Mouse (Mus musculus) ovary, postnatal 36 days (tissue): ENCODE measurements at regions not wholly inside any gene's neighbourhood (a gene's known extent, or its start where the extent isn't known, plus 50 kb on each side); places are given as distances from the start of the nearest gene placed in this dataset.

Experiments used
- DNase-seq: peaks from one replicate; pipeline ENCODE4 v3.0.0; 2022; ENCODE audit warnings: low spot score, mixed read lengths

DNA sequence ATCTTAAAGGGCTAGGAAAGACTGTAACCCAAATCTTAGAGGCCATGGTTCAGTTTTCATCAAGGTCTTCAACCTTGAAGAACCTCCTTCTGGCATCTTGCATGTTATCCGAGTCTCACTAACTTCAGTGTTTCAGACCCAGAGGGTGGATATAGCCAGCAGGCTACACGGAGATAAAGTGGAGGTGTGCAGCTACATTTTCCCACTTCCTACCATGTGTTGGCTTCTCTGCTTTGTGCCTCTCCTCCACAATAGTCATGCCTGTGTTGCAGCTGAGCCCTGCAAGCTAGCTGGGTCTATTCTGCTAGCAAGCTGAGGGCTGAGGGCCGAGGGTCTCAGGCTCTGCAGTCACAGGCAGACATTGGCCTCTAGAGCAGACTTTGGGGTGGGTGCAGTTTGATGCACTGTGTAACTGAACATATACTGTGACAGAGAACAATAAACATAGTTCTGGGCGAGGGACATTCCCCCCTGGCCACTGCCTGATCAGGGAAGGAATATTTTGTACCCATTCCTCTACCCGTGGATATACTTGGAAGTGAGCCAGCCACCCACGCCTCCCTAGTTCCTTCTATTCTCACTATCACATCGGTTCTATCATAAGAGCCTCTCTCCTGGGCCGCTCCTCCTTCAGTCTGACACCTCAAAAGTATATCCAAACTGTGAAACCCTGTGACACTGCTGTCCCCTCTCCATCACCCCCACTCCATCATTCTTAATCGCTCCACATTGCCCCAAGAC is 152.6 kb upstream of the Mycn start:
- DNase-seq = no peak

- no peak for DNase-seq
Observed at GRCm38 (mm10) chr12:13085951-13086350, 144.2 kb upstream of the Mycn start.

DNA sequence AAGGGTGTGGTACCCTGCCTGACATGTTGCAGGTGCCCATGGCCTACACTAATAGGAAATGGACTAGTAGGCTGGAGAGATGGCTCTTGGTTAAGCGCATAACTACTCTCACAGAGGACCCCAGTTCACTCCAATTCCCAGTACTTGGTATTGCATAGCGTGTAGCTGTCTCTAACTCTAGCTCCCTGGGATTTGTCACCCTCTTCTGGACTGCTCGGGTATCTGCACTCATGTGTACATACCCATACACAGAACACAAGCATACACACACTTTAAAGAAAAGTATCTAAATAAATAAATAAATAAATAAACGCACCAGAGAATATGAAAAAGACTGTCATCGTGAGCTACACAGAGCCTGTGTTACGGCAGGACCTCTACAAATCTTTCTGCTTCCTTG is 143.8 kb upstream of the Mycn start:
- no peak for DNase-seq

DNA sequence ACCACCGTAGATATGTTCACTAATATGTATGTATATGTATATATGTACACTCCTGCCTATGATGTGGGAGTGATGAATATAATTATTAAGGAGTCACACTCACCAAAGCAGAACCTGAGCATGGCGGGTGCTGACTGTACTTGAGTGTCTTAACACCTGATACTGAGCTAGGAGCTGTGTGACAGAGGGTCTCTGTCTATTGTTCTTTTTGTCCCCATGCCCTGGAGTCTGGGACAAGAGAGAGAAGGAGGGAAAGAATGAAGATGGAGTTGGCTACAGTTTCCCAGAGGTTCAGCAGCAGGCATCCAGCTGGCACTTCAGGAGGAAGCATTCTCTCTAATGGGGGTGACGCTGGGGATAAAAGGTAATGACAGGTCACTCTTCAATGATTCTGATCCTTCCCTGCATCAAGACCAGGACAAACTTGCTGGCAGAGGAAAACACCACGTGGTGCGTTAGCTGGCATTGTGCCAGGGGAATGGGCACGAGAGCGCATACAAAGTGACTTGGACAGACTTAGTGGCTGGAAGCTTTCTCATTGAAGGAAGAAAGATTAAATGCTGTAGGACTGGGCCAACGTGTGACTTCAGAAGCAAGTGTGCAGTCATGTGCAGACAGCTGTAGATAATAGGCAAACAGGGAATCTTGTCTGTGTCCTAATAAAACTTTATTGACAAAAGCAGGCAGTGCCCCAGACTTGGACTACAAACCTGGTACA is 141.8 kb upstream of the Mycn start:
- DNase-seq = peak; percentile 11

DNA sequence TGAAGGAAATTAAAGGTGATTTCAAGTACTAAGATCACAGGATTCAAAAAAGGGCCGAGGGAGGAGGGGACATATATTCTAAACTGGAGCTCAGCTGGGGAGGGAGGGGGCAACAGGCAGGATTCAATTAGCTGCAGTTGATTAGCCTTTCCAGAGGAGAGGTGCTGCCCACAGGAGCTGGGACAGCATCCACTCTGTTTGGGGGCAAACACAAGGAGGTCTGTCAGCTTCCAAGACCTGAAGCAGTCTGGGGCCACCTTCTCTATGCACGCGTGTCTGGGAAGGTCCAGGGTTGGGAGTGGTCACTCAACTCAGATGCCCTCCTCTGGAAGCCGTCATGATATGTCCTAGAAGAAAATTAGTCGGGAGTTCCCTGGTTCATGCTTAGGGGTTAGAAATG is 139.1 kb upstream of the Mycn start:
- DNase-seq = no peak

DNA sequence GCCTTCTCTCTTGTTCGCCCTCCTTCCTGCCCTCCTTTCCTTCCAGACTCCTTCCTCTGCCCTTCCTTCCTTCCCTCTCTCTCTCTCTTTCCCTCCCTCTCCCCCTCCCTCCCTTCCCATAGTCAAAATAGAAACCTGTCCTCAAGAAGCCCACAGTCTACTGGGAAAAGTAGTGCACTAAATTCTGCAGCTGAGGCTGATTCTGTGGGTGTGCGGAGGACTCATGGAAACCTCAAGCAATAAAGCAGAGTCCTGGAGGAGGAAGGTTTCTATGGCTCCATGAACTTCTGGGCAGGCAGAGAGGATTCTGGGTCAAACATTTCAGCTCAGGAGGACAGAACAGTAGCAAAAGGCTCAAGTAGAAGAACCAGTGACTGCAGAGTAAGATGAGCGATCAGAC is 138.1 kb upstream of the Mycn start:
- DNase-seq = no peak

DNA sequence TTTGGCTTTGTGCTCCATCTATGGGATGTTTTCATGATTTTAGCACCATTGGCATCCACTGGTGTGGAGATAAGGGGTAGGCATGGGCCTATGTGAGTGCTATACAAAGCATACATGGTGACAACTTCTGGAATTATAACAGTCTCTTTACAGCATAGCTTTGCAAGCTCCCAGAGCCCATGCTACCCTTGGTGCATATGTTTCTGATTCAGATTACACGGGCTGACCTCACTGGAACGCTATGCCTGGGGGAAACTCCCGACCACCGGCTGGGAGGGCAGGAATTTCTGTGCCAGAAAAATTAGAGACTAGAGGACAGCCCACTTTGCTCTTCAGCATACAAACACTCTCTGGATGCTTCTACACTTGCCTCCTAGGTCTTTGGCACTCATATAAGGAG is 136.0 kb upstream of the Mycn start:
- no peak for DNase-seq

DNA sequence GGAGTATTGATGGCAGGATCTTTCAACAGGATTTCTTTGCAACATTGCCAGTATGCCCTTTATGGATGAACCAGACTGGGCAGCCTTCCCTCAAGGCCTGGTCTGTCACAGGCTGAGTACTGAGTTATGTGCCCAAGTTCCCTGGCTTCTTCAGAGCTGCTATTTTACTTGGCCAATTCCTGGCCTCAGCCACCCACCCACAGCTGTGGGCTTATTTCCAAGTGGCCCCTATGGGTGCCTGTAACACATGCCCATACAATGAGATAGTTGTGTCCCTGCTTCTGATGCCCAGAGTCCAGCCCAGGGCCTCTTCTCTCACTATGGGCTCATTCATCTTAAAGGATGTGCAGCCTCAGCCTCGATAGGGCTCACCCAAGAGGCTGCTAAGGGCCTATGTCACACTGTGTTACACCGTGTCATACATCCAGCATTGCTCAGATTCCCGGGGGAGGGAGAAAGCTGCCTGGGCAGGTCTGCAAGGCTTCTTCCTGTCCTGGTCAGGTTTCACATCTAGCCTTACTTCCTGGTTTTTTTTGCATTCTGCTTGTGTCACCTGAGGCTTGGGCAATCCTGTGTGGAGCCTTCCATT is 135.1 kb upstream of the Mycn start:
- no peak for DNase-seq

DNA sequence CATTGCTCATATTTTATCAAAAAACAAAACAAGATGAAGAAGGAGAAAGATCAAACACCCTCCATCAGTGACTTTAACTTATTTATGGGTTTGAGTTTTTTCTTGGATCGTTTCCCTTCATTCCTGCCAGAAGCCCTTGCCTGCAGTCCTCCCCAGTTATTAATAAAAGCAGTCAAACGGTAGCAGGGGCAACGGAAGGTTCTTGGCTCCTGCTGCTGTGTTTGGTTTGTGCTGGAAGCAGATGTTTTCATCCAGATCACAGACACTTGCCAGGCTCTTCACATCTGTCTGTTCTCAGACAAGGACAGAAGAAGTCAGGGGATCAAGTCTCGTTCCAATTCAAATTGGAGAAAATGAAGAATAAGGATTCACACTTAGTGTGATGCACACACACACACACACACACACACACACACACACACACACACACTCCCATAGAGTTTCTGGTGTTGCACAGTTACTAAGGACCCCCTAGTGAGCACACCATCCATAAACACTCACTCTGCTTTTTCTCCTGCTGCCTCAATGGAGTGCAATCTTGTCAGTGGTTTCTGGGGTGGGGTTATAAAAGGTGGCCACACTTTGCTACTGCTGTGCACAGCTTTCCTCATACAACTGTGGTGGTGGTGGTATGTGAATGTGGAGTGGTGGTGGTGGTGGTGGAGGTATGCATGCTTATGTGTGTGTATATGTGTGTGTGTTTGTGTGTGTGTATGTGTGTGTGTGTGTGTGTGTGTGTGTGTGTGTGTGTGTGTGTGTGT is 131.6 kb upstream of the Mycn start:
- DNase-seq = no peak

- DNase-seq = no peak
Observed at GRCm38 (mm10) chr12:13067295-13067694, 125.6 kb upstream of the Mycn start.

DNA sequence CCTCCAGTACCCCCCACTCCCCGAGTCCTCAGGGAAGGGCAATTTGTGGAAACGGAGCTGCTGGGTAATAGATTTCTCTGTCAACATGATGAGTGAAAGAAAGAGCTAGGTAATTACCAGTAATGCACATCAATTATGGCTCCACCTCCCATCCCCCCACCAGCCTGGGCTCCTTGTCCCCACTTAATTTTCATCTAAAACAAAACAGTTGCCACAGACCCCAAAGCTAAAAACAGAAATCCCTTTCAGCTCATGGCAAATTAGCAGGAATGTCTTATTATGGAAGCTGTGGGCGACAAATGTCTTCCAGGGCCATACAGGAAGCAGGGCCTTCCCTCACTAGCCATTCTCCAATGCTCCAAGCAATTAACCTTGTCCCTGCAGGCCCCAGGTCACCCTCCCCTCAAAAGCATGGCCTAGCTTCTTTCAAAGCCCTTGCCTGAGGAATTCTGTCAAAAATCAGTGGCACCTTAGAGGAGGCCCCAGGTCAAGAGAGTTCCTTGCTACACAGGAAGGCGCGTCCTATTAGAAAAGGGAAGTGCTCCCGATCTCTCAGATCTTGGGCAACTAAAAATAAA is 125.0 kb upstream of the Mycn start:
- no peak for DNase-seq

DNA sequence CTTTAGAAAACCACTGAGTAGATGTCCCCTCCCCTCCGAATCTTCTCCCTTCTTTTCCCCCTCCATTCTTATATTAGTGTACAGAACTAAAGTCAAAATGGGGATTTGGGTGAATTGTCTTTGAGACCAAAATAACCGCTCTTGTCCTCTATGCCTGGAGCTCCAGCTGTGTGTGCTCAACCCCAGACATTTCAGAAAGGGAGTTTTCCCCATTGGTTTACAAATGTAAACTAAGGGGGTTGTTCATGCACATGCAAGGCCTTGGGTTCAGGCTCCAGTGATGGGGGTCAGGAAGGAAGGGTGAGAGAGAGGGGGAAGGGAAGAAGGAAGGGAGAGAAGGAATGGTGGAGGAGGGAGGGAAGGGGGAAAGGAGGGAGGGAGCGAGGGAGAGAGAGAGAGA is 117.8 kb upstream of the Mycn start:
- DNase-seq = no peak

GRCm38 (mm10) chr12:13056246-13056645 is 114.5 kb upstream of the Mycn start:
- DNase-seq = no peak

DNA sequence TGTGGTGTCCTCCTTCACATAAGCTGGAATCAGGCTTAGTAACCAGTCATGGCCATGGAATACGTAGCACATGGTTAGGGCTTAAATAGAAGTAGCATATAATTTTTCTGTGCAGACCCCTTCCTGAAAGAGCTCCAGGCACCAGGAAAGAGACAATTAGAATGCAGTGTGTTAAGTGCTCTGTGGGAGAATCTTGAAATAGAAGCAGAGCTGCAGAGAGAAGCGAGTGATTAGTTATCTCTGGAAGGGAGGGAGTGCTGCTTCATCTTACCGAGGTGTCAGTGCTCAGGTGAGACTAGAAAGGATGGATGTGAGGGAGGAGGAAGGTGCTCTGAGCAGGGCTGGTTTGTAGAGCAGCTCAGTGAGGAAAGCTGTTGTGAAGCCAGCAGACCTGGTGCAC is 112.9 kb upstream of the Mycn start:
- no peak for DNase-seq

- DNase-seq = no peak
Observed at GRCm38 (mm10) chr12:13053746-13054145, 112.0 kb upstream of the Mycn start.

DNA sequence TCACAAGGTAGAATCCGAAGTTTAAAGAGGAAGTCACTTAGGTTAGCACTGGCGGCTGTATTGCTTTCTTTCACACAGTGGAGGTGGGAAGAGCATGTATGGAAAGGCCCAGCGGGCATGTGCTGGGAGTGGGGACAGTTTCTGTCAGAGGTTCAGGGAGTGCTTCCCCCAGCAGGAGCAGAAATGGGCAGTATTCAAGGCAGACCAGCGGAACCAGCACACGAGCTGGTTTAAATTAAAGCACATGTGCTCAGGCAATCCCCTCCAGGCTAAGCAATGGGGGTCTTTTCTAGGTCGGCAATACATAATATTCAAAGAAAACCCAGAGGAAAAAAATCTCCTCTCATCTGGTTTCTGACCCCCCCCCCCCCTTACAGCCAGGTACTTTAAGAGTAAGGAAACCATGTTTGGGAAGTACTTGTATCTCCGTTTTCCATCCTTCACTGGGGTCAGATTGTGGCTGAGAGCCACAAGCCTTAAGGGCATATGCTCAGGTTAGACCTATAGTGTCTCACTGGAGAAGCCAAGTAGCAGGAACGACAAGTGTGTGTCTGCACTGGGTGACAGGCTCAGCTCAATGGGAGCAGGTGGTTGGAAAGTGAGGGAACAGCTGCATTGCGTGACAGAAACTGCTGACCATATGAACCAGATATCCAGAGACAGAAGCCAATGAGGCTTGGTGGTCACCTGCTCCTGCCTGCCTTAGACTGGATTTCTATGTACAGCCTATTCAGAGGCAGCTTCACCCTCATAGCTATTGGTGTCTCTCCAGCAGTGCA is 111.3 kb upstream of the Mycn start:
- DNase-seq = no peak

- no peak for DNase-seq
Observed at GRCm38 (mm10) chr12:13052164-13052563, 110.5 kb upstream of the Mycn start.

DNA sequence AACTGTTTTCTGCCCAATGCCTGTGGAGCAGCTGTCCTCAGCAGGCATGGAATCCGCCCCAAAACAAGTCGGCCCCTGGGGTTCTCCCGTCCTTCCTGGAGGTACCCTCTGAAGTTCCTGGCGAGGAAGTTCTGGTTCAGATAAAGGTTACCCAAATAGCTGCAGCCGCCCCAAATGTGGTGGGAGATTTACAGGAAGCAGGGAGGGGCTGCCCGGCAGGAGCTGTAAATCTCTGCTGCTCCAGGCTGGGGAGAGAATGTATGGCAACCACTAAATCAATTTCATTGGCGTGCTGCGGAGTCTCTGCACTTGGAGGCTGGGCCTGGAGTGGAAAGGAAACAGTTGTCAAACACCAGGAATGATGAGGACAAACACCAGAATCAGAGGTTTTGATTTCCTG is 107.9 kb upstream of the Mycn start:
- DNase-seq = no peak

DNA sequence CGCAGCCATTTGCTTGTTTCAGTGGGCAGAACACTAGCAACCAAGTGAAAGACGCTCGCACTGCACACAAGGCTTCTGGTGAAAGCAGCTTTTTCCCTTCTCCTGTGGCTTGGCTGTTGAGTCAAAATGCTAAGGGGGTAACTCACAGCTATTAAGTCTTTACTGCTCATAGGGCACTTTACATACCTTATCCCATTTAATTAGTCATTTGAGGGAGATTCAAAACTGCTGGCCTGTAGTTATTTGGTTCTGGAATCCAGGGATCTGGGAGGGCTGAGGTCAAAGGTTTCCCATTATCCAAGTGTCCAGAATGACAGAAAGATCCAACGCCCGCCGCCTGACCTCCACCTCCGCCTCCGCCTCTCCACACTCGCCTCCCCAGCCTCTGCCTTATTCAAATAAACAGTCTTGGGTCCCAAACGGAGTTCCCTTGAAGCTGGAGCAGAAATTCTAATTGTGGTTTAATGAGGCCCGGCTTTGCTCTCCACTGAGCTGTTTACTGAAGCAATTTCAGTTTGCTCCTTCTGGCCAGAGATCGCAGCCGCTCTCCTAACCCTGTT is 106.5 kb upstream of the Mycn start:
- DNase-seq = no peak

GRCm38 (mm10) chr12:13042934-13043333 is 101.2 kb upstream of the Mycn start:
- DNase-seq = no peak

GRCm38 (mm10) chr12:13035108-13035741 is 93.5 kb upstream of the Mycn start:
- no peak for DNase-seq
